Mouse (Mus musculus) retina, postnatal 7 days (tissue): ENCODE measurements around the gene Ice2.

Experiments used
- DNase-seq: peaks from one replicate; pipeline ENCODE4 v3.0.0-alpha.2; 2012; ENCODE audit warnings: low read depth, low spot score

Ice2 gene

GRCm38 (mm10) chr9:69458982-69459381 is 61.3 kb downstream of the Ice2 start:
- no peak for DNase-seq

GRCm38 (mm10) chr9:69459876-69460275 is 62.2 kb downstream of the Ice2 start:
- DNase-seq, result no peak

GRCm38 (mm10) chr9:69463046-69463445 is 65.3 kb downstream of the Ice2 start:
- DNase-seq, result no peak

- DNase-seq, result no peak
Observed at GRCm38 (mm10) chr9:69464109-69464756, 66.5 kb downstream of the Ice2 start.

GRCm38 (mm10) chr9:69466098-69466497 is 68.4 kb downstream of the Ice2 start:
- no peak for DNase-seq

GRCm38 (mm10) chr9:69467310-69467939 is 69.7 kb downstream of the Ice2 start:
- DNase-seq, result no peak

DNA sequence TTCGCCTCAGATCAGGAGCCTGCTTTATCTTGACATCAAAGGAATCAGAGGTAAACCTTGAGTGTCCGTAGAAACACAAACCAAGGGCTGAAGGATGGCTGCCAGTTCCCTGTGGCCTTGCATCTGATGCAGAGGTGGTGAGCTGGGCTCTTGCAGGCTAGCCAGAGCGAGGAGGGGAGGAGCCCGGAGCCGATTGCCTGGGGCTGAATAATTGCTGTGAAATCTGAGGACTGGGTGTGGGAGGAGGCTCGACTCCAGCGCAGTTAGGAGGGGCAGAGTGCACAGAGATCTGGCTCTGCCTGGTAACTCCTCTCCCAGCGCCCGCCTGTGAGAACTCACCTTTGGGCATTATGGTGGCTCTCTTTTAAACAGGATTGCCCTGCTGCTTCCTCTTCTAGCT is 71.3 kb downstream of the Ice2 start:
- no peak for DNase-seq

DNA sequence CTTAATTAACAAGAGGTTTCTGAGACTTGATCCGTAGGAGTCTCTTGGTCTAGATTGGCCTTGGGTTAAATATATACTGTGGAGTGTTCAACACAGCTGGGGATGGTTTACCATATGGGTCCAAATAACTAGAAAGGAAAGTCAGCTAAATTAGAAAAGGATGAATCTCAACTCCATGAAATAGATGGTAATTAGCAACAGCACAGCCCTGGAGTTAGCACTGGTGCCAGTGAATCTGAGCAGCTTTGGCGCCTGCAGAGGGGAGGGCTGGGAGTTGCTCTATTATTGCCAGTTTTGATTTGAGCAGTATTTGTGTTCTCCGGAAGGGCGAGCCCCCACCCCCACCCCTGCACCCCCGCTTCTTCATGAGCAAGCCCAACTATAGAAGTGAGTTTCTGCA is 72.7 kb downstream of the Ice2 start:
- DNase-seq, result no peak

GRCm38 (mm10) chr9:69470921-69471320 is 73.2 kb downstream of the Ice2 start:
- DNase-seq, result no peak

GRCm38 (mm10) chr9:69472724-69473123 is 75.0 kb downstream of the Ice2 start:
- DNase-seq, result no peak

DNA sequence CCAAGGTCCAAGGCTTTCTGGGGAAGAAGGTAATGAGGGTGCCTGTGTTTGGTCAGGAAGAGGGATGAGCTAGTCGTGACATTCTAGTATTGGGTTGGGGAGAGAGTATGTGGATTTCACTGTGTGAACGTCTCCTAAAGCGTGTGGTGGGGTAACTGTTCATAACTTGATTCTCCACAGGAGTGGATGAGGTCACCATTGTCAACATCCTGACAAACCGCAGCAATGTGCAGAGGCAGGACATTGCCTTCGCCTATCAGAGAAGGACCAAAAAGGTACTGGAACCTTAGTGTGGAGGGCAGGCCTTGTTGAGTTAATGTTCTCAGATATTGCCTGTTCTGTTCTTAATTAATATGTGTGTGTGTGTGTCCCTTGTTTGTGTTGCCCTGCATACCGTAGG is 78.2 kb downstream of the Ice2 start:
- no peak for DNase-seq

DNA sequence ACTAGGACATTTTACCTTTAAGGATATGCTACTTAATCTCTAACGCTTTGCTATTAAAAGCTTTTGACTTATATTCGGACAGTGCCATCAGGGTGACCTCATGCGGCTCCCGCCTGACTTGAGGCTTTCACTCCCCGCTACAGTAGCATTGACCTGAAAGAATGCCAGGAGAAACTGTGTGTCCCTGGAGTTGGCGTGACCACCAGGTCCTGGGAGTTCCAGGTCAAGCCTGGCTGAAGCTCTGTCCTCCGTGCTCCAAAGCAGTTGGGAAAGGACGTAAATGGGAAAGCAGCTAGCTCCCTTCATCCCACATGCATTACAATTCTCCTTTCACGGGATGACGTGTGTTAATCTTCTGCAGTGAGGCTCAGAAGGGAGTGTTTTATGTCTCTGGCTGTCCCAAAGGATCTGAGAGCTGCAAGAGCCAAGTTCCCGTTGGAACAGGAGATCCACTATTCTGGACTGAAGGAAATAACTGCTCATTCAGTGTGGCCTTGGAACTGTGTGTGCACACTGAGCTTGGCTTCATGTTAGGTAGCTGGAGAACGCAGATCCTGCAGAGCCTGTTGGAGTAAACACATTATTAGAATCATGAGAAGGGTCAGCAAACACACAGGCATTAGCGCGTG is 79.6 kb downstream of the Ice2 start:
- DNase-seq, result no peak

- DNase-seq, result no peak
Observed at GRCm38 (mm10) chr9:69477824-69478222, 80.1 kb downstream of the Ice2 start.

DNA sequence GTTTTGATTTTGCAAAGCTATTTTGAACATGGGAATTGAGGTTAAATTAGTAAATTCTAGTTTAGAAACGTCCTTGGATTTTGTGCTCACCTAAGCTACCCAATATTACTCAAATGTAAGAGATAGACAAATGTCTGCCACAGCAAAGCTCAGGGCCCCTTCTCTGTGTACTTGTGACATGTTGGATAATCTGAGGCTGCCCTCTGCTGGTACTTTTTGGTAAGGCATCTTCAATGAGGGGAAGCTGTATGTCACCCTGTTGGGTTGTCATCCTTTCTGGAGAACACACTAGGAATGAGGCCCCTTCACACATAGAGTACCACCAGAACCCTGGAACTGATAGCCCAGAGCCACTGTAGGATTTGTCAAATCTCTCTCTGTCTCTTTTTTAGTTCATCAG is 82.6 kb downstream of the Ice2 start:
- peak; percentile 79 for DNase-seq
